17 mouse cellular contexts compared by ENCODE assay signal in genomic region chr2:85066937-85067336, GRCm38 (mm10). TPM values are rescaled to one million over a fixed set of nuclear protein-coding genes. Genes with fewer than 3 reads are reported as not detected.
"Had no signal": no experiment of that assay in that cellular context is flagged by ENCODE, and none has a peak within 500 bp of the region (broad histone marks: within the 10 kb centered on the region; RNA-seq: fewer than 3 reads in every experiment).

No protein-coding gene starts in this region.

- H3K4me1 ChIP-seq: neural tube, embryonic 12.5 days had no signal

- H3K27me3 ChIP-seq: limb, embryonic 12.5 days; limb, embryonic 15.5 days; liver, embryonic 13.5 days; neural tube, embryonic 12.5 days; stomach, embryonic 15.5 days had no signal

- DNase-seq: left cerebral cortex, postnatal 4 days; liver, embryonic 13.5 days; lung, adult 2 months; lung, postnatal 14 days; lung, postnatal 4 days; midbrain, embryonic 14.5 days; retina, postnatal 1 day; right cerebral cortex, postnatal 25 days; spleen, adult 18-20 months; thymus, postnatal 36 days had no signal

- H3K9ac ChIP-seq: hindbrain, embryonic 14.5 days; limb, embryonic 12.5 days; limb, embryonic 15.5 days; liver, embryonic 13.5 days; neural tube, embryonic 12.5 days; stomach, embryonic 15.5 days had no signal

- H3K4me3 ChIP-seq: limb, embryonic 12.5 days; limb, embryonic 15.5 days; liver, embryonic 13.5 days; neural tube, embryonic 12.5 days; stomach, embryonic 15.5 days had no signal

- H3K27ac ChIP-seq: hindbrain, embryonic 14.5 days; hindbrain, postnatal 0 days; limb, embryonic 12.5 days; limb, embryonic 15.5 days; liver, embryonic 13.5 days; neural tube, embryonic 12.5 days had no signal

RNA-seq across cellular contexts. Expression of gene P2rx3, which starts 29.7 kb away (rescaled TPM):
- total RNA-seq: neutrophil, adult 5-6 weeks had no signal
